Mouse (Mus musculus): Measurements from ENCODE around the gene Bfsp2.
"Not testable (repeated sequence)": the region's sequence is repeated elsewhere in the genome, so short reads cannot be mapped to it uniquely, and the experiment has no call there.

The Bfsp2 gene

DNA sequence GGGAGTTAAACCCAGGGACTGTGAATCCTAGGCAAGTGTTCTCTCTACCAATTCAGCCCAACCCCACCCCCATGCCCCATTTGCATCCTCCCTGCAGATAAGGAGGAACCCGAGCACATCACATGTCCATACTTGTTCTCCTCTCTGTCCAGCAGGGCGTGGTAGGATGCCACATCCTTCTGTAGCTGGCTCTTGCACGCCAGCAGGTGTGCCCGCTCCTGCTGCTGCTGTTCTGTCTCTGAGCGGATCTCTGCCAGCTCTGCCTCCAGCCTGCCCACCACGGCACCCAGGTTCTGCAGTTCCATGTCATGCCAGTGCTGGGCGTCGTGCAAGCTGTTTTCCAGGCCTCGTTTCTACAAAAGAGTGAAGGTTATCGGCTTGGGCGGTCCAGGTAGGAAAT, 53.8 kb downstream of the Bfsp2 start:
- no peak for DNase-seq

GRCm38 (mm10) chr9:103424869-103425268, 55.4 kb downstream of the Bfsp2 start:
- no peak for DNase-seq

GRCm38 (mm10) chr9:103423951-103424350, 56.3 kb downstream of the Bfsp2 start:
- DNase-seq: no peak

- DNase-seq: no peak
Measured at GRCm38 (mm10) chr9:103423384-103423783, 56.8 kb downstream of the Bfsp2 start.

DNA sequence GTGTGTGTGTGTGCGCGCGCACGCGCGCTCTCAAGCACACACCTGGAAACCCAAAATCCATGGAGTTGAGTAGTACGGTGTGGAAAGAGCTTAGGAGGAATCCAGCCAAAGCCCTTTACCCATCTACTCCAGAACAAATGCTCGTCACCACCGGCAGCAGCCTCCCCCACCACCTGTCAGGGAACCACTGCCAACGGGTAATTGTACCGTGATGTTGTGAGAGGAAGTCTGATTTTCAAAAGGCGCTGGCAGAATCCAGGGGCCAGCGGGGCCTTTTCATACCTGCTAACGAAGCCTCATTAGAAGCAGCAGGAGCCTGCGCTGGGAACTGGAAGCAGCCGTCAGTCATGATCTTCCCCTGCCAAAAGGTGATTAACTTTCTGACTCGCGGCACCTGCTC, 57.4 kb downstream of the Bfsp2 start:
- DNase-seq: peak; percentile 38

DNA sequence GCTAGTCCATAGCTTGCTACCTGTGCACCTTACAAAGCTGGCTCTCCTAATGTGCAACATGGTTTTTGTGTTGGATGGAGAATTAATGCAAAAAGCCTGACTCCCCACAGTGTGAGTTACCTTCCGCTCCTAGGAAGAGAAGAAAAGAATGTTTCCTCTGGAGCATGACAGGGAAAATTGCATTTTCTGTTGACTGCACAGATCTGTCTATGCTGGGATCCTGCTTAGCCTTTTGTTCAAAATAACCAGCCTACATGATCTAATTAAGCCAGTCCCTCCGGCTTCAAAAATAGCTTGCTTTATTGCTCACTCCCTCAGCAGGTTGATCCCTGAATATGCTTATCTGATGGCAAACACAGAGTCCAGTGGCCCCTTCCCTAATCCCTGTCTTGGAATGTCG, 59.4 kb downstream of the Bfsp2 start:
- DNase-seq: no peak

DNA sequence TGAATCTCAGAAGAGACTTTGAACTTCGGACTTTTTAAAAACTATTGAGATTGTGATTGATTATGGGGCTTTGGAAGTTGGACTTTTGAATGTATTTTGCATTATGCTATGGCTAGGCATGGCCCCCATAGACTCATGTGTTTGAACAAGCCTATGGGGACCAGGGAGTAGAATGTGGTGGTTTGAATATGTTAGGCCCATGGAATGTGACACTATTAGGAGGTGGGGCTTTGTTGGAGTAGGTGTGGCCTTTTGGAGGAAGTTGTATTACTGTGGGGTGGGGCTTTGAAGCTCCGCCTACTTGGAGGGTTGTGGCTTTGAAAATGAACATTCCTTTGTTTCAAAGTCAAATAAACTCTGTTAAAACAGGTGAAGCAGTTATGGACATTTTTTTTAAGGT, 61.4 kb downstream of the Bfsp2 start:
- DNase-seq: no peak

- DNase-seq: not testable (repeated sequence)
Measured at GRCm38 (mm10) chr9:103418267-103418666, 62.0 kb downstream of the Bfsp2 start.

- no peak for DNase-seq
Measured at GRCm38 (mm10) chr9:103413457-103413856, 66.8 kb downstream of the Bfsp2 start.

- DNase-seq: no peak
Measured at GRCm38 (mm10) chr9:103409119-103409518, 71.1 kb downstream of the Bfsp2 start.

DNA sequence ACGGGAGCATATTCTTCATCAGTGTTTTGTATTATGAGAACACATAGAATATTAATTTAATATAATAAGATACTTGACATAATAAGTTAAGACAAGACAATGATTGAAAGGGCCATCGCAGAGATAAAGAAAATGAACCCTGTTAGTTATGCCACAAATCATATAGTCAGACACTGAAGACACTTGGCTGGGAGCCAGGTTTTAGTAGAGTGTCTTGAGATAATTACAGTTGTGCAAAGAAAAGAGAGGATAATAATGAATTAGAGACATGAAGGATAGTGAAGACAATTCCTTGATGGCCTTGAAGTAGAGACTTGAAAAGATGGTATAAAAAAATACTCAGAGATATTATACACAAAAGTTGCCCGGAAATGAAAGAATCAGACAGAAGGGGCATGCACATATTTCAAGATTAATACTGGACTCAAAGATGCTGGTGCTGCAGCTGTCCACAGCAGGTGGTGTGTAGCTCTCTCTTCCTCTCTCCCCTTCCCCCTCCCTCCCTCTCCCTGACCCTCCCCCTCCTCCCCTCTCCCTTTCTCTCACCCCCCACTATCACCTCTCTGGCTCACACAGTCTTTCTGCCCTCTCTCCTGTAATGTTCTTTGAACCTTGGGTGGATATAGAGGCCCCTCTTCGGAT, 72.0 kb downstream of the Bfsp2 start:
- DNase-seq: no peak

DNA sequence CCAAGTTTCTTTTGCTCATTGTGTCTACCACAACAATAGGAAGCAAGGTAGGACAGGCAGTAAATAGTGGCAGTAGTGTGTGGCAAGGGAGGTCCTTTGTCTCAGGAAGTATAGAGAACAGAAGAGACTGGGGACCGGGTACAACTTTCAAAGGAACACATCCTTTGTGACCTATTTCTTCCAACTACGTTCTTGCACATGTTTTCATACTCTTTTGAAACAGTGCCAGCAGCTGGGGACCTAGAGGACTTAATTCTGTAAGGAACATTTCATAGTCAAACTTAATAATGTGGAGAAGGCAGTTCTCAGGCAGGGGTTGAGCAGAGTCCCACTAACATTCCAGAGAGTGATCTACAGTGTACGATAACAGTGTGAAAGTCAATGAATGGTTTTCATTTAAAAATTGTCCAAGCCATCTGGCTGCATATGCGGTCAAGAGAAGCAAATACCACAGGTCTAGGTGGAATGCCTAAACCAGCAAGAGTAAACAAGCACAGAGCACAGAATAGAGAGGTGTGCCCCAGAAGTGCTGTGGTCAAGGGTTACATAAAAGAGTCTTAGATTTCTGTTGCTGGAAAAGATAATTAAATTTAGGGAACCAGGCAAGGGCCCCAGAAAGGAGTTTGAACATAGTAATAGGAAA, 76.8 kb downstream of the Bfsp2 start:
- DNase-seq: no peak

DNA sequence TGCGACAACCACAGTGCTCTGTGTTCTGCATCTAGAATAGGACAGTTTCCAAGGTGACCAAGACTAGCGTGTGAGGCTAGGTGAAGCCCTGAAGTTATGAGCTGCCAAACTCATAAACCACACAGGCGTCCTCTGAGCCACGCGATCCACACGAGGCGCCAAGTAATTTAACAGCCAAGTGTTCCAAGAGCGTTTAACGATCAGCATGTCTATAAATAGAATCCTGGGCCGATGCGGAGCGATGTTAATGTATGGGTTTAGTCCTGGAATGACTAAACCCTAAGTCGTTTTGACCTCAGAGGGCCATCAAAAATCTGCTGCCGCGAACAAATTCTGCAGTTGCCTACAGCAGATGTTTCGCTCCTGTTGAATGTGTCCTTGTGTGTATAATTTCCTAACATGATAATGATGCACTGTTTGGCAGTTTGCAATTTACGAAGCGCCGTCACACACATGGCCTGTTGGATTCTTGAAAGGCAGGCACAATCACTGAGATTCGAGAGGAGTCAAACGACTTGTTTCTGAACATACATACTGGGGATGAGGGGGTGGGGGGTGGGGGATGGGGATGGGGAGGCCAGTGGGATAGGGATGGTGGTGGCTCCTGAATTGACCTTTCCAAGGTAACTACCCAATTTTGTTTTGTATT, 81.6 kb downstream of the Bfsp2 start:
- no peak for DNase-seq

GRCm38 (mm10) chr9:103393256-103393655, 87.0 kb downstream of the Bfsp2 start:
- DNase-seq: no peak

GRCm38 (mm10) chr9:103391796-103392372, 88.3 kb downstream of the Bfsp2 start:
- no peak for DNase-seq

GRCm38 (mm10) chr9:103389261-103389660, 91.0 kb downstream of the Bfsp2 start:
- no peak for DNase-seq

DNA sequence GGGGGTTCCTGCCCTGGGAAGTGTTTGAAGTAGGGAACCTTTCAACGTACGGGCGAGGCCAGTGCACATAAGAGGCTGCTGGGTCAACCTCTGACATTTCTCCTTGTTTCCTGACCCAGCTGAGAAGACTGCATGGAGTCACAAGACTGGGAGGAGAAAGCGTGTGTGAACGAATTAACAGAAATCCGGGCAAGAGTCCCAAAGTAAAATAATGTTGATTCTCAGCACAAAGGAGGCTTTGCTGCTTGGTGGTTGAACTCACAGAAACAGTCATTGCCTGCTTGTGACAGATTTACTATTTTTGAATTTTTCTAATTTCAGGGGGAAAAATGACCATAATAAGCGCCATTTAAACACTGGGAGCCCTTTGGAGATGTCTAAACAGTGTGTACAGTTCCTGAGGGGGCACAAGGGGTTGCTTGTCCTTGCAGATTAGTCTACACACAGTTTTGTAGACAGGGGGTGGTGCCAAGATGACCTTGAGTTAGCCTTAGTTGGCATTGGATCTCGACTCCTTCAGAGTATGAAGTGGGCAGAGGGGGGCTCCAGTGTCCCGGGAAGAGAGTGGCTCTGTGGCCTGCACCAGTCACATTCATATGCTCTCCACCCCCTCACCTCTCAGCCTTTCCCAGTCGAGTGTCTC, 93.1 kb downstream of the Bfsp2 start:
- no peak for DNase-seq

DNA sequence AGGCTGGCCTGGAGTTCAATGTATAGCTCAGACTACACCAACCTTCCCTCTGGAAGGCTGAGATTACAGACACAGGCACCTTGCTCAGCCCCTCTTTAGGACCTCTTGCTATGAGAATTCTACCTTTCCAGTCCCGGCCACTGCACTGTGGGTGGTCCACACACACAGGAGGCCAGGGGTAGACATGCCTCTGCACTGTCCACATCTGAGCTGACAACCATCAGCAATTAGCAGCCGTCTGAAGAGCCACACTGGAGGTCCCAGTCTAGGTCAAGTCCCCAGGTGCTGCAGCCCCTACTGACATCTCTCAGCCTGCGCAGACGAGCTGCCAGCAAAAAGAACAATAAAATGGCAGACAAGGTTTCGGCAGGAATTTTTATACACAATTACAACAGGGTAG, 93.6 kb downstream of the Bfsp2 start:
- DNase-seq: no peak

DNA sequence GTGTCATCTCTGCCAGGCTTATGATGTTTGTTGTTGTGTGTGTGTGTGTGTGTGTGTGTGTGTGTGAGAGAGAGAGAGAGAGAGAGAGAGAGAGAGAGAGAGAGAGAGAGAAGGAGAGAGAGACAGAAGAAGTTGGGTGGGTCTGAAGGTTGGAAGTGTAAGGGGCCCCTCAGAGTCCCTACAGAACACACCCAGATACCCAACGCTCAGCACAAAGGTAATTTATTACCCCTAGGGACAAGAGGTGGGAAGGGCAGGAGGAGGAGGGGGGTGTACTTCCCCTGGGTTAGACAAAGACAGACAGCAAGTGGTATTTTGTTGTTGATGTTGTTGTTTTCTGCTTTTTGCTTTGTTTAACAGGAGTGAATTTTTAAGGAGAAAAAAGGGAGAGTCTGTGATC, 94.6 kb downstream of the Bfsp2 start:
- DNase-seq: no peak

- no peak for DNase-seq
Measured at GRCm38 (mm10) chr9:103384141-103384796, 96.0 kb downstream of the Bfsp2 start.

DNA sequence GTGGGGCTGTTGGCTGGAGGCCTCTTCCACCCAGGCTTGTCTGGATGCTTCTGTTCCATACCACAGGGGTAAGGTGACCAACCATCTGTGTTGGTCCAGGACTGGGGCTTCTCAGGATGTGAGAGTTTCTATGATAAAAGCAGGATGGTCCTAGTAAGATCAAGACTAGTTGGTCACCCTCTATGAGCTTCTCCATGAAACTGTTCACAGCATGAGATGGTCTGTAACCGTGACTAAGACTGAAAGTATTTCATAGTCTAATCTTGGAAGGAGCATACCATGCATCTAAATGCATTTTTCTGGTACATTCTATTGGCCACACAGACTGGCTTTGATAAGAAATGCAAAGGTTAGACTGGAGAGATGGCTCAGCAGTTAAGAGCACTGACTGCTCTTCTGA, 96.6 kb downstream of the Bfsp2 start:
- no peak for DNase-seq

DNA sequence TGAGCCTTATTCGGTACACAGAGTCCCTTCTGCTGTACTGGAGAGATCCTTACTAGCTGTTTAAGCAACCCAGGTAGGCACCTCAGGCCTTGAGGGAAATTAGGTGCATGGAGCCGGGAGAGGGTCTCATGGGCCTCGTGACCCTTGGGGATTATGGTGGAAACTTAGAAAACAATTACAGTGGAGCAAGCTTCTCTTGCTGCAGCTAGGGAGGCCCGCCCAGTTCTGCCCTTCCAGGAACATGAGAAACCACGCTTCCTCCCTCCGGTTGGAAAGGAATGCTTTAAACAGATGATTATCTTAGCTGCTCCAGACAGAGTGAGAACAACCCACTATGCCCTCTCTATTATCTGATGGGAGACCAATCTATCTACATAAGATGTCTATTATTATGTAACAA, 97.2 kb downstream of the Bfsp2 start:
- DNase-seq: no peak

DNA sequence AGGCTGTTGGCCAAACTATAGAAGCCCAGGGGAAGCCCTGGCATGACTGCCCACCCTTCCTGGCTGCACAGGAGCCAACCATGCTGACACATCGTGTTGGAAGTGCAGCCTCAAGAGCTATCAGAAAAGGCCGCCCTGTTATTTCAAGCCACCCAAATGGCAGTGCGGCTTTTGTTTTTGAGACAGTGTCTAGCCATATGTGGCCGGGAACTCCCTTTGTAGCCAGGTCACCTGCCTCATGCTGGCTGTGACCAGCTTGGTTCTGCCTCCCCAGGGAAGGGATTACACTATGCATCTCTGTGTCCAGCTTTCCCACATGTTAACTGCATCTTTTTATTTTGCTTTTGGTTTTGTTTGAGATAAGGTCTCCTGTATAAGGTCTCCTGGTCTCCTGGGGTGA, 99.7 kb downstream of the Bfsp2 start:
- no peak for DNase-seq

All from cerebellum, adult 9-10 months (tissue).